Mouse (Mus musculus) ES-E14 (cell line): ENCODE measurements around the gene Etnk2.

Experiments
- CHD2 ChIP-seq: IDR thresholded peaks from 2 replicates; pipeline ENCODE4 v1.6.1; 2014; ENCODE audit warnings: mild to moderate bottlenecking, low read depth, low read length, inconsistent platforms
- HCFC1 ChIP-seq: IDR thresholded peaks from 2 replicates; pipeline ENCODE4 v1.6.1; 2012; ENCODE audit warnings: low read length, inconsistent platforms, borderline replicate concordance; ENCODE audit not compliant: insufficient read depth
- MAFK ChIP-seq: IDR thresholded peaks from 2 replicates; pipeline ENCODE4 v1.6.1; 2014; ENCODE audit warnings: mild to moderate bottlenecking, low read depth, low read length, inconsistent platforms; ENCODE audit not compliant: insufficient read depth
- ZC3H11A ChIP-seq: IDR thresholded peaks from 2 replicates; pipeline ENCODE4 v1.6.1; 2012; ENCODE audit warnings: low read depth, mild to moderate bottlenecking, inconsistent platforms, low read length, borderline replicate concordance
- ZNF384 ChIP-seq: IDR thresholded peaks from 2 replicates; pipeline ENCODE4 v1.6.1; 2012; ENCODE audit warnings: low read depth, low read length, inconsistent platforms

DNA sequence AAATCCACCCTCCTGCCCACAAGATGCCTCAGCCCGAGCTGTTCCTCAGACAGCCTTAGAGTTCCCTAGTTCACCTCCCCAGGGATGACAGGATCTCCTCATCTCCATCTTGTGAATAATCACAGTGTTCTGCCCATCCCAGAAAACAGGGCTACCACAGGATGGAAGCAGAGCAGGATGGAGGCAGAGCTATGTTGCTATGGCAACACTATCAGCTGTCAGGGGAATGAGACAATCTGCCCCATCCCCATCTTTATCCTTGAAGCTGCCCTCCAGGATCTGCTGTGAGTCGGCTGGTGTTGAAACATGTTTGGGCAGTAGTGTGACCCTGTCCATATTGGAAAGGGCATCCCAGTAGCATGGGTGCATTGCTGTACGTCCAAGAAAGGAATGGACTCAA, 32.2 kb upstream of the Etnk2 start:
- no peak for TF ChIP-seq MAFK
- TF ChIP-seq HCFC1 = no peak
- TF ChIP-seq CHD2 = no peak
- TF ChIP-seq ZNF384 = no peak
- TF ChIP-seq ZC3H11A = no peak
